Mouse (Mus musculus) ES-Bruce4 (cell line): ENCODE results near the gene Arhgap10.

ENCODE experiments used
- CTCF ChIP-seq: IDR thresholded peaks from one replicate; pipeline ENCODE4 v1.8.1; 2011; ENCODE audit warnings: low read depth, low read length
- EP300 ChIP-seq: IDR thresholded peaks from 2 replicates; pipeline ENCODE4 v1.6.1; 2011; ENCODE audit warnings: low read depth, low read length; ENCODE audit not compliant: insufficient read depth
- POLR2A ChIP-seq: IDR thresholded peaks from one replicate; pipeline ENCODE4 v1.8.1; 2011; ENCODE audit warnings: low read length; ENCODE audit not compliant: insufficient read depth

DNA sequence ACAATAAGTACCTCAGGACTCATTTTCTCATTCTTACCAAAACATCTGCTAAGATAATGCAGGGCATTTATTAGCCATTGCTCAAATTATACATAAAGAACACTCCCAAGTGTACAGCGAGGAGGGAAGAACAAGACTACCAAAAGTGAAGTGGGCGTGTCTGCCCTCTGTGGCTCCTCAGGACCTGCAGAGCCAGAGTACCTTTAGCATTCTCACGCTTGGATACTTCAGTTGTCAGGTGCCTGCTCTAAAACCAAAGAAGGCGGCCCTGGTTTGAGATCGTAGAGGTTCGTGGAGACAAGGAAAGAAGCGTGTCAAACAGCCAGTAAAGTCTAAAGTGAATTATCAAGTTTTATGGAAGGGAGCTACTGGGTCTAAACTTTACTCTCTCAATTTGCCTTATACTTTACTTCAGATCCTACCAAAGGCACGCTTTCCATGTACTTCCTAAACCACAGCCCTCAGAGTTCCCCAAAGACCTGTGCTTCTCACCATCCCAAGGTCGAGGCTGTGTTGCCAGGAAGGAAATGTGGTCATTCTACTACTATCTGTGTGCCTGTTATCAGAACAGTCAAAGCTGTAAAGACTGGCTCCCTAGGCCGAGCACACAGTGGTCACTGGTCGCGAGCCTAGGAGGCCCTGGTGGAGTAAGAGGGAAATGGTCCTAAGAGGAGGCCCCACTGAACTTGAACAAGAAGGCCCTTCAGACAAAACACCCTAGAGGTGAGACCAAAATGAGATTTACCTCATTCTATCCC, 39.4 kb downstream of the Arhgap10 start:
- TF ChIP-seq POLR2A: no peak
- no peak for TF ChIP-seq CTCF
- no peak for TF ChIP-seq EP300
